Mouse (Mus musculus): ENCODE data around the gene Smad1.

Gene Smad1

DNA sequence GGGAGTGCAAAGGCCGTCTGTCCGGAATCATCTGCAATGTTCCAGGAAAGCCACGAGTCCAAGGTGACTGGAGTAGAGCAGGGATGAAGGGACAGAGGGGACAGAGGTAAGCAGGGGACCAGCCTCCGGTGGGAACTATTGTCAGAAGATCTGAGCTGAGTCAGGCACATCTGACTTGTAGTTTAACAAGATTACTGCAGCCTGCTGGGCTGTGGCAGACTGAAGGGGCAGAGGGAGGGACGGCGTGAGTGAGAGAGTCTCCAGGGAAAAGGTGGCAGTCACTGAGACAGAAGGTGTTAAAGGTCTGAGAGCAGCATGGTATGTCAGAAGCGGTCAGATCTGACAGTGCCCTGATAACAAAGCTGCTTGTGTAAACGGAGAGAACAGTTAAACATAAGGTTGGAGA, 16.5 kb downstream of the Smad1 start:
- DNase-seq (ENCODE audit: low read depth) = no peak

- DNase-seq (ENCODE audit: low read depth) = no peak
These were observed 17.5 kb downstream of the Smad1 start for GRCm38 (mm10) chr8:79381771-79382170.

GRCm38 (mm10) chr8:79380386-79380785, 18.9 kb downstream of the Smad1 start:
- no peak for DNase-seq (ENCODE audit: low read depth)

DNA sequence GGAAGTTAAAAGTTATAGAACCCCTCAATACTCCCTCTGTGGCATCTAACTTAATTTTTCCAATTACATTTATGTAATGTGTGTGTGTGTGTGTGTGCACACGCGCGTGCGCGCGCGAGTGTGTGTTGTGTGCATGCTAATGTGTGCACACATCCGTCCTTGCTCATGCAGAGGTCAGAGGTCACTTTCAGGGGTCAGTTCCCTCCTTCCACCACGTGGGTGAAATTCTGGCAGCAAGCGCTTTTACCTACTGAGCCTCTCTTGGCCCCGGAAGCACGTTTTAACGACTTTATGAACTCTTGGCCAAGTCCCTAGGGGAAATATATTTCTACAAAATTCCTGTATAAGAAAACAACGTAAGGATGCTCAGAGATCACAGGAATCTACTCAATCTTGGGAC, 19.3 kb downstream of the Smad1 start:
- DNase-seq (ENCODE audit: low read depth) = no peak

GRCm38 (mm10) chr8:79376648-79377047, 22.7 kb downstream of the Smad1 start:
- DNase-seq (ENCODE audit: low read depth) = no peak

- DNase-seq (ENCODE audit: low read depth) = no peak
These were observed 23.6 kb downstream of the Smad1 start for GRCm38 (mm10) chr8:79375775-79376123.

DNA sequence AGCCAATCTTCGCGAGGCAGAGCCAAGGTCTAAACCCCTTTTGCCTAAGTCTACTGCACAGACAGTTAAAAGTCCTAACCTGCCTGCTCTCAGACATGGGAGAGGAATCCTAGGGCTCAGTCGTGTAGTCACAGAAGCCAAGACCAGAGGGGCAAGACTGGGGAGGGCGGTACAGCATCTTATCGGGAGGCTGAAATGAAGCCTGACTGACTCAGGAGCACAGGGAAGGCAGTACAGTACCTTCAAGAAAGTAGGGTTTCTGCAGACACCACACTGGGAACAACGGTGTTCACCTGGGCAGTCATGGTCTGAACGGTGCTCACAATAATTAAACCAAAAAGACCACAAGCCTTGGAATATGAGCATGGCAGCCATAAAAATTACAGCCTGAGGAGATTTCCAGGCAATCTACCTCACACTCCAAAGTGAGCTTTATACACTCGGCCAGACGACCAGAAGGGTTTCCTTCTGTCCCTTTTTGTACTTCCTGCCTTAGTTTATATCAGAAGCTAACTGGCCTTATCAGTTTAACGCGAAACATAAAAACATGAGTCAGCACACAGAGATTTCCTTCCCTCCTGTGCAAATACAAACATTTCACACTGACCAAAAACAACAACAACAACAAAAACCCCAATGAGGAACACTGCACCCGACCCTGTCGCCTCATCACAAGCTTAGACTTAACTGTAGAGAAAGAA, 24.1 kb downstream of the Smad1 start:
- DNase-seq (ENCODE audit: low read depth) = no peak

- no peak for DNase-seq (ENCODE audit: low read depth)
These were observed 24.9 kb downstream of the Smad1 start for GRCm38 (mm10) chr8:79374410-79374809.

- no peak for DNase-seq (ENCODE audit: low read depth)
These were observed 25.8 kb downstream of the Smad1 start for GRCm38 (mm10) chr8:79373563-79373962.

- no peak for DNase-seq (ENCODE audit: low read depth)
These were observed 26.4 kb downstream of the Smad1 start for GRCm38 (mm10) chr8:79372960-79373359.

DNA sequence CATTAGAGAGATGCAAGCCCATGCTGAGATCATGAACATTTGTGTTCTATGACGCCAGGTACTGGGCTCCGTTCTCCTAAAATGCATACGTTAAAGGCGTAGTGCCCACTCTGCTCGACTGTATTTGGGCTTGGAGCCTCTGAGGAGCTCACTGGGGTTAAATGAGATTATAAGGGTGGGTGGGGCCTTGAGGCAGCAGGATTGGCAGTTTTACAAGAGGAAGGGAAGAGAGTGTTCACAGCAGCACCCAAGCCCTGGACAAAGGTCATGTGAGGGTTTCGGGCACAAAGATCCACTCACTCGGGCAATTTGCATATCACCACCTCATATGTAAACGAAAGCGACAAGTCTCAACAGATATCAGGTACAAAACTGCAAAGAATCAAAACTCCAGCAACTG, 26.8 kb downstream of the Smad1 start:
- no peak for DNase-seq (ENCODE audit: low read depth)

DNA sequence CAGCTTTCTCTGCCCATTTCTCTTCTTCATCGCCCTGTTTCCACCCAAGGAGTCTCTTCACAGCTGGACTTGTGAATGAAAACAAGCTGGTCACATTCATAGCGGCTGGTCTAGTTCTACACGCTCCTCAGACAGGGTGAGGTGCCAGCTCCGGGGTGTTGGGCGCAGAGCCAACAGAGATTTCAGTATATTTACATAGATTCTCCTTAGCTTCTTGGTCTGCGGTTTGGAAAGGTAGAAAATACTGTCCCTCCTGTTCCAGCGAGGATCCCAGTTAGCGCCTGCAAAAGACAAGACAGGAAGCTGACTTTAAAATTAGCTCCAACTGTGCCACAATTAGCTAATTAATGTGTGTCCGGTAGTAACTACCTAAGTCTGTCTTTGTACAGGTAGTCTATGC, 27.2 kb downstream of the Smad1 start:
- no peak for DNase-seq (ENCODE audit: low read depth)

DNA sequence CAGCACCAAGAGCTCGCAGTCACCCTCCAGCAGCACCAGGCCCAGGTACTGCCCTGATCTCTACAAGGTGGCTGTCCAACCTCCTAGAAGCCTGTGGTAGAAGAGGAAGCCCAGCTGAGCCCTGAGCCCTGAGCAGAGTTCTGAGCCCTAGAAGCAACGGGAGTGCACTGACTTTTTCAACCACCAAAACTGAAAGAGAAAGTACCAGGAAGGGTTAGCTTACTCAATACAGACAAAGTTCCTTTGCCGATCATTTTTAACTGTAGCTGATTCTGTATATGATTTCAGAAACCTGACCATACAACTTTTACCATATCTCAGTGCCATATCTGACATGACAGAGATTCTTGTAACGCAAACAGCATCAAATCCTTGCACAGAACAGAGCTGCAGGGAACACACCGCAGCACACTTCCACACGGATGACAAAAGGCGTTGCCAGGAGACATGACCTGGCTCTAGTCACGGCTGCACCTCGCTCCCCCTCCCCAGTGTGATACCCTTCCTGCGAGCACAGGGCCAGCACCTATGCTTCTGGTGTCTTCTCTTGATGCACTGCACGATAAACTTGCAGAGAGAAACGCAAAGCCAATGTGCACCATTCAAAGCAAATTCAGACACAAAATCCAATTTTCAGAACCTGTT, 28.6 kb downstream of the Smad1 start:
- DNase-seq (ENCODE audit: low read depth) = no peak

DNA sequence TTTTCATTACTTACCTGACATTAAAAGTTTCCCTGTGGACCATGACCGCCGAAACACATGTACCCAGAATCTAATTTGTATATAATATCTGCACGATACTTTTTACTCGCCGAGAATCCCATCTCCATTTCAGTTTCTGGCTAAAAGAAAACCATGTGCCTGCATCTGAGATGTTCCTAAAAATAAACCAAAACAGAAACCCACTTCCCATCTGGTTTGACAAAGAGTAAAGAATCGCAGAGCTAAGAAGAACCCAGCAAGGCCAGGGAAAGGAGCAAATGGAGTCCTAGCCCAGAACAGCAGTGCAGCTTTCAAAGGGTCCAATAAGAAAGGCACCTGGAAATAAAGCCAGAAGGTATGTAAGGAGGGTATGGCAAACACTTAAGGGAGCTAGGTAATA, 30.2 kb downstream of the Smad1 start:
- no peak for DNase-seq (ENCODE audit: low read depth)

DNA sequence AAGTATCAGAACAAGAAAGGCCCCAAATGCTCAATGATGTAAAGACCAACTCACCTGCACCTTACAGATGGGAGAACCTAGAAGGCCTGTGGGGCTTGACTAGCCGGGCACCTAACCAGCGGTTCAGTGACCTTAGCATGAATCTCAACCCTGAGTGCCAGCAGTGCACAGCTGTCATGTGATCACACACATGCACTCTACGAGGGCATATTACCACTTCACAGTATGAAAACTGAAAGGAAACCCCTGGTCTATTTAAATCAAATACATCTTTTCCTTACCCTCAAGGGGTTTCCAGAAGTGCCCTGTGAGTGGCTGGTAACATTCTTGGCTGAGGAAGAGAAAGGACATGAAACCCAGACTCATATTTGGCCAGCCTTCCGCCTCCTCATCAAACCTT, 31.4 kb downstream of the Smad1 start:
- no peak for DNase-seq (ENCODE audit: low read depth)

- DNase-seq (ENCODE audit: low read depth) = no peak
These were observed 32.0 kb downstream of the Smad1 start for GRCm38 (mm10) chr8:79367350-79367749.

GRCm38 (mm10) chr8:79366227-79366626, 33.1 kb downstream of the Smad1 start:
- no peak for DNase-seq (ENCODE audit: low read depth)

GRCm38 (mm10) chr8:79365707-79366106, 33.6 kb downstream of the Smad1 start:
- DNase-seq (ENCODE audit: low read depth) = no peak

- DNase-seq (ENCODE audit: low read depth) = no peak
These were observed 34.5 kb downstream of the Smad1 start for GRCm38 (mm10) chr8:79364806-79365205.

- DNase-seq (ENCODE audit: low read depth) = no peak
These were observed 36.9 kb downstream of the Smad1 start for GRCm38 (mm10) chr8:79362430-79362829.

DNA sequence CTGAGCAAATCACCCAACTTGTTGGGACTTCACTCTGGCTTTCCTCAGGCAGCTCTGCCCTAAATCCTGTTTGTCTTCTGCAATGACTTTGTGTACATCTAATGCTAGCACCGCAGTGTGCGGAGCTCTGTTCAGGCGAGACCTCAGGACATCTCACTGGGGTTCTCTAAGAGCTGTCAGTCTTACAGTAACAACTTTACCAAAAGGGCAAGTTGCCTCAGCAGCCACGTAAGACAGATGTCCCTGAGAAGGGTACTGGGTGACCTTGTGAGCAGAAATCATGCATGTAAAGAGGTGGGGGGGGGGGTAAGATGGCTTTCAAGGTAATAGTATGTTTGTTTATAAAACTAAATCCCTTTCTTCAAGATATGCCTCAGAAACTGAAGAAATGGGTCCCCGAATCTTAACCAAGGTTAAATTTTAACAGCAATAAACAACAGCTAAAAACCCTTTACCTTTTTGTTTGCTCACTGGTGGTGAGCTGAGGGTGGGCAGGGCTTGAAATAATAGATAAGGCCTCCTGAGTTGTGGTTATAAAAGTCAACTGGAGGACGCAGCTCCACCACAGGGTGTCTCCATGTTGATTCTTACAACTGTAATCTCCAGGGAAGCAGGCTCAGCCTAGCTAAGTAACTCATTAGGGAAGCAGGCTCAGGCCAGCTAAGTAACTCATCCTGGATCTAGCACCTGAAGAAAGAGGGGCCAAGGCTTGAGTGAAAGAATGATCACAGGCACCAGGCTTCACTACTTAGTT, 38.4 kb downstream of the Smad1 start:
- DNase-seq (ENCODE audit: low read depth) = no peak

GRCm38 (mm10) chr8:79360302-79360701, 39.0 kb downstream of the Smad1 start:
- DNase-seq (ENCODE audit: low read depth) = no peak

- DNase-seq (ENCODE audit: low read depth) = no peak
These were observed 43.4 kb downstream of the Smad1 start for GRCm38 (mm10) chr8:79355721-79356434.

Measured in NIH3T3 (cell line).